Mouse (Mus musculus) C2C12 (cell line): ENCODE data around the gene Megf6.

Experiments
- CEBPB ChIP-seq: IDR thresholded peaks from one replicate; pipeline ENCODE4 v1.6.1; 2011; ENCODE audit warnings: low read depth, mild to moderate bottlenecking, control low read depth, moderate library complexity
- CTCF ChIP-seq: IDR thresholded peaks from one replicate; pipeline ENCODE4 v1.5.1; 2011; ENCODE audit not compliant: control insufficient read depth, insufficient read depth, insufficient read length
- FOSL1 ChIP-seq: IDR thresholded peaks from one replicate; pipeline ENCODE4 v1.8.0; 2011; ENCODE audit warnings: mild to moderate bottlenecking, low read length; ENCODE audit not compliant: poor library complexity, insufficient read depth, severe bottlenecking
- MAX ChIP-seq: IDR thresholded peaks from one replicate; pipeline ENCODE4 v1.6.1; 2011; ENCODE audit warnings: mild to moderate bottlenecking, control low read depth
- MYOD1 ChIP-seq: IDR thresholded peaks from one replicate; pipeline ENCODE4 v1.6.1; 2011; ENCODE audit warnings: low read depth; ENCODE audit not compliant: control insufficient read depth, insufficient read length
- MYOG ChIP-seq: IDR thresholded peaks from one replicate; pipeline ENCODE4 v1.6.1; 2011; ENCODE audit not compliant: control insufficient read depth, insufficient read length; ENCODE audit errors: extremely low read depth
- USF1 ChIP-seq: IDR thresholded peaks from one replicate; pipeline ENCODE4 v1.6.1; 2011; ENCODE audit warnings: low read depth, mild to moderate bottlenecking, control low read depth, moderate library complexity

DNA sequence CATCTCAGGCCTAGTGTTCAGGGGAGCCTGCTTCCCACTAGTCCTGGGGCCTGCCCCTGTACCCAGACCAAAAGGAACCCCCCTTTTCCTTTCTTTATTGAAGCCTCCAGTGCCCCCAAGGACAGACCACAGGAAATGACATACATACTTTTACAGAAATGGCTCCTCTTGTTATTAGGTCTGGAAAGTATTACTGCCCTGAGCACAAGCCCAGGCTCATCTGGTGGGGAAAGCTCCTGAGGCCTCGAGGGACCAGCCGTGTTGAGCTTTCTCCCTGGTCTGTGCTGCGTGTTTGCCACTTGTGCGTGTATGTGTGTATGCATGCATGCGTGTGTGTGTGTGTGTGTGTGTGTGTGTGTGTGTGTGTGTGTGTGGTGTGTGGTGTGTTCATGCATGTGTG lies 90.2 kb downstream of the Megf6 start:
- TF ChIP-seq CTCF (no peak), MAX (no peak), MYOD1 (no peak), CEBPB (no peak), USF1 (no peak), MYOG (no peak), FOSL1 (no peak)
